Mouse (Mus musculus): ENCODE data around the gene Map4k2. TPM values are rescaled to one million over a fixed set of nuclear protein-coding genes. Genes with fewer than 3 reads are reported as not detected.

Gene Map4k2
- total and polyA plus RNA-seq, 3 experiments: 55.5 to 119 (median 95.2) TPM

GRCm38 (mm10) chr19:6390251-6390650 lies 49.3 kb downstream of the Map4k2 start:
- H3K4me2 ChIP-seq (ENCODE audit: insufficient read depth, low read depth, poor library complexity, severe bottlenecking): peak overlapping the region; percentile 34; the same call in 1 of the 2 replicates

DNA sequence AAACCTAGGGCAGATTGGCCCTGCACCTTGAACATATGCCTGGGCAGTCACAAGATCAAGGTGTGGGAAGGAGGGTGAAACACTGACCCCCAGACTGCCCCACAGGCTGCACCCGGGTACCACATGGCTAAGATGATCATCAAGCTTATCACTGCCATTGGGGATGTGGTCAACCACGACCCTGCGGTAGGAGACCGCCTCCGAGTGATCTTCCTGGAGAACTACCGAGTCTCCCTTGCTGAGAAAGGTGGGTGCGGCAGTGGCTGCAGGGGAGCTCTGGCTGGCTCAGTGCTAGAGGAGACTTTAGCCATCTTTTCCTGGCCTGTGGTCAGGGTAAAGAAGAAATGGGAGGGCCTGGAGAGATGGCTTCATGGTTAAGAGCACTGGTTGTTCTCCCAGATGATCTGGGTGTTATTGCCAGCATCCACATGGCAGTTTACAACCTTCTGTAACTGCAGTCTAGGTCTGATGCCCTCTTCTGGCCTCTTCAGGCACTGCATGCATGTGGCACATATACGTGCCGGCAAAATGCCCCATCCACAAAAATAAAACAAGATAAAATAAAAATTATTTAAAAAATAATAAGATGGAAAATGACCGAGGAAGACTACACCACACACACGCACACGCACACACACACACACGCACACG lies 51.9 kb downstream of the Map4k2 start:
- Histone ChIP-seq H3K79me2 (replicated peaks; ENCODE audit: control insufficient read depth, extremely low read depth, insufficient read depth, poor library complexity, severe bottlenecking) (no peaks in the 10 kb centered on the region), H3K27me3 (replicated peaks) (no peaks in the 10 kb centered on the region), H3K27ac (ENCODE audit: insufficient read depth, low read depth) (no peak overlapping the region), H3K36me3 (replicated peaks in 1 of 2; ENCODE audit: control insufficient read depth in 1 of 2, insufficient read depth in 1 of 2, low read length in 1 of 2) (peaks cover 0 to 44% of the 10 kb centered on the region in 2 experiments), H3K4me3 (replicated peaks in 1 of 3; ENCODE audit: low read depth in 2 of 3, low read length in 2 of 3, poor library complexity in 1 of 3) (no peak overlapping the region), H3K9ac (ENCODE audit: insufficient read depth, low read depth) (no peak overlapping the region), H3K4me2 (ENCODE audit: insufficient read depth, low read depth, poor library complexity, severe bottlenecking) (no peak overlapping the region), H3K9me3 (replicated peaks; ENCODE audit: low read length) (no peaks in the 10 kb centered on the region), H3K4me1 (ENCODE audit: control insufficient read depth in 1 of 2, insufficient read depth in 2 of 2) (peaks cover 6 to 9% of the 10 kb centered on the region in 2 experiments)
- no peak for DNase-seq (ENCODE audit: extremely low read depth)
- dilution Hi-C loops (cut with MboI; ENCODE audit: extremely low pct_ligation_motif_present, extremely low pct_unique_long_range_greater_than_20kb, low sequenced_read_pairs): no loop called here
- in situ Hi-C loops (cut with MboI; ENCODE audit: low pct_ligation_motif_present, low pct_unique_long_range_greater_than_20kb, low sequenced_read_pairs): no loop called here
- TF ChIP-seq TBP (conservative IDR thresholded peaks at IDR 0.05; ENCODE audit: low read depth, low read length) (no peak), CTCF (conservative IDR thresholded peaks at IDR 0.05 in 1 of 2, IDR thresholded peaks at IDR 0.05 in 1 of 2; ENCODE audit: low read depth in 2 of 2, low read length in 2 of 2) (peak; percentile 23 to 39; a peak in 2 of 4 replicates)

More at GRCm38 (mm10) chr19:6390251-6390650, 49.3 kb downstream of the Map4k2 start:
- in situ Hi-C loops (cut with MboI; ENCODE audit: low pct_ligation_motif_present, low pct_unique_long_range_greater_than_20kb, low sequenced_read_pairs): no loop called here
- TF ChIP-seq JUN (IDR thresholded peaks at IDR 0.05; ENCODE audit: insufficient read depth, low read depth, low read length): no peak
- TF ChIP-seq MYC (IDR thresholded peaks at IDR 0.05; ENCODE audit: low read depth, low read length): no peak
- TF ChIP-seq POLR2AphosphoS2 (IDR thresholded peaks at IDR 0.05; ENCODE audit: low read depth, low read length): no peak
- TF ChIP-seq MXI1 (IDR thresholded peaks at IDR 0.05; ENCODE audit: low read depth, low read length): no peak
- TF ChIP-seq BHLHE40 (IDR thresholded peaks at IDR 0.05; ENCODE audit: low read depth, low read length): no peak
- TF ChIP-seq USF1 (IDR thresholded peaks at IDR 0.05; ENCODE audit: low read depth, low read length): no peak
- TF ChIP-seq ZKSCAN1 (IDR thresholded peaks at IDR 0.05; ENCODE audit: borderline replicate concordance, low read depth, low read length): no peak
- TF ChIP-seq NRF1 (IDR thresholded peaks at IDR 0.05; ENCODE audit: low read depth, low read length): no peak
- TF ChIP-seq MAX (IDR thresholded peaks at IDR 0.05; ENCODE audit: low read length): no peak
- TF ChIP-seq USF2 (conservative IDR thresholded peaks at IDR 0.05; ENCODE audit: low read depth, low read length): no peak
- no peaks in the 10 kb centered on the region for H3K79me2 ChIP-seq (replicated peaks; ENCODE audit: control insufficient read depth, extremely low read depth, insufficient read depth, poor library complexity, severe bottlenecking)
- no peak overlapping the region for H3K4me3 ChIP-seq (replicated peaks in 1 of 3; ENCODE audit: low read depth in 2 of 3, low read length in 2 of 3, poor library complexity in 1 of 3)
- H3K4me1 ChIP-seq (ENCODE audit: control insufficient read depth in 1 of 2, insufficient read depth in 2 of 2): peaks cover 0 to 9% of the 10 kb centered on the region in 2 experiments; a peak in 2 of 4 replicates
- DNase-seq (ENCODE audit: extremely low read depth): no peak
- peak overlapping the region; percentile 3; the same call in 1 of the 2 replicates for H3K9ac ChIP-seq (ENCODE audit: insufficient read depth, low read depth)
- dilution Hi-C loops (cut with MboI; ENCODE audit: extremely low pct_ligation_motif_present, extremely low pct_unique_long_range_greater_than_20kb, low sequenced_read_pairs): no loop called here
- no peaks in the 10 kb centered on the region for H3K27me3 ChIP-seq (replicated peaks)
- no peaks in the 10 kb centered on the region for H3K9me3 ChIP-seq (replicated peaks; ENCODE audit: low read length)
- H3K27ac ChIP-seq (ENCODE audit: insufficient read depth, low read depth): no peak overlapping the region
- peaks cover 0 to 53% of the 10 kb centered on the region in 2 experiments for H3K36me3 ChIP-seq (replicated peaks in 1 of 2; ENCODE audit: control insufficient read depth in 1 of 2, insufficient read depth in 1 of 2, low read length in 1 of 2)

DNA sequence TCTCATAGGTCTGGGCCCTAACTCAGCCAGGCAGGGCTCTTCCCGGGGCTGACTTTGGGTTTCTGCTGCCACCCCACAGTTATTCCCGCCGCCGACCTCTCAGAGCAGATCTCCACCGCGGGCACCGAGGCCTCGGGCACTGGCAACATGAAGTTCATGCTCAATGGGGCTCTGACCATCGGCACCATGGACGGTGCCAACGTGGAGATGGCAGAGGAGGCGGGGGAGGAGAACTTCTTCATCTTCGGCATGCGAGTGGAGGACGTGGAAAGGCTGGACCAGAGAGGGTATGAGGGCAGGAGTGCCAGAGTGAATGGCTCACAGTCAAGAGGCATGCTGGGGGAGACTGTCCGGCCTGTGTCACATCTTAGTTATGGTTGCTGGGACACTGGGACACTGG lies 52.7 kb downstream of the Map4k2 start:
- no peak for DNase-seq (ENCODE audit: extremely low read depth)
- H3K4me2 ChIP-seq (ENCODE audit: insufficient read depth, low read depth, poor library complexity, severe bottlenecking): no peak overlapping the region
- no peak overlapping the region for H3K4me3 ChIP-seq (replicated peaks in 1 of 3; ENCODE audit: low read depth in 2 of 3, low read length in 2 of 3, poor library complexity in 1 of 3)
- H3K9me3 ChIP-seq (replicated peaks; ENCODE audit: low read length): no peaks in the 10 kb centered on the region
- H3K27me3 ChIP-seq (replicated peaks): no peaks in the 10 kb centered on the region
- TF ChIP-seq RCOR1 (conservative IDR thresholded peaks at IDR 0.05; ENCODE audit: low read depth, low read length) (no peak), JUND (conservative IDR thresholded peaks at IDR 0.05; ENCODE audit: low read depth, low read length) (no peak), BHLHE40 (IDR thresholded peaks at IDR 0.05; ENCODE audit: low read depth, low read length) (no peak), ZMIZ1 (IDR thresholded peaks at IDR 0.05; ENCODE audit: low read depth, low read length) (no peak)
- dilution Hi-C loops (cut with MboI; ENCODE audit: extremely low pct_ligation_motif_present, extremely low pct_unique_long_range_greater_than_20kb, low sequenced_read_pairs): no loop called here
- H3K27ac ChIP-seq (ENCODE audit: insufficient read depth, low read depth): no peak overlapping the region
- H3K4me1 ChIP-seq (ENCODE audit: control insufficient read depth in 1 of 2, insufficient read depth in 2 of 2): peaks cover 9 to 12% of the 10 kb centered on the region in 2 experiments
- peaks cover 0 to 40% of the 10 kb centered on the region in 2 experiments for H3K36me3 ChIP-seq (replicated peaks in 1 of 2; ENCODE audit: control insufficient read depth in 1 of 2, insufficient read depth in 1 of 2, low read length in 1 of 2)
- H3K79me2 ChIP-seq (replicated peaks; ENCODE audit: control insufficient read depth, extremely low read depth, insufficient read depth, poor library complexity, severe bottlenecking): no peaks in the 10 kb centered on the region
- no peak overlapping the region for H3K9ac ChIP-seq (ENCODE audit: insufficient read depth, low read depth)
- in situ Hi-C loops (cut with MboI; ENCODE audit: low pct_ligation_motif_present, low pct_unique_long_range_greater_than_20kb, low sequenced_read_pairs): no loop called here
